Mouse (Mus musculus) small intestine, adult 10 weeks (tissue): ENCODE results near the gene Caskin2. TPM values are rescaled to one million over a fixed set of nuclear protein-coding genes. Genes with fewer than 3 reads are reported as not detected.

ENCODE experiments used
- polyA plus RNA-seq: library from polyadenylated mRNA; stranded (reverse); fragments of 350-450 nt; fragmentation: Illumina TruSeq; extraction: RNeasy Lipid Tissue Mini Kit (QIAGEN cat#74804); gene quantifications from one replicate; pipeline ENCODE4 v1.2.3, GENCODE M21; 2014; ENCODE audit warnings: low replicate concordance

Gene Caskin2
- polyA plus RNA-seq = 0.26 TPM

DNA sequence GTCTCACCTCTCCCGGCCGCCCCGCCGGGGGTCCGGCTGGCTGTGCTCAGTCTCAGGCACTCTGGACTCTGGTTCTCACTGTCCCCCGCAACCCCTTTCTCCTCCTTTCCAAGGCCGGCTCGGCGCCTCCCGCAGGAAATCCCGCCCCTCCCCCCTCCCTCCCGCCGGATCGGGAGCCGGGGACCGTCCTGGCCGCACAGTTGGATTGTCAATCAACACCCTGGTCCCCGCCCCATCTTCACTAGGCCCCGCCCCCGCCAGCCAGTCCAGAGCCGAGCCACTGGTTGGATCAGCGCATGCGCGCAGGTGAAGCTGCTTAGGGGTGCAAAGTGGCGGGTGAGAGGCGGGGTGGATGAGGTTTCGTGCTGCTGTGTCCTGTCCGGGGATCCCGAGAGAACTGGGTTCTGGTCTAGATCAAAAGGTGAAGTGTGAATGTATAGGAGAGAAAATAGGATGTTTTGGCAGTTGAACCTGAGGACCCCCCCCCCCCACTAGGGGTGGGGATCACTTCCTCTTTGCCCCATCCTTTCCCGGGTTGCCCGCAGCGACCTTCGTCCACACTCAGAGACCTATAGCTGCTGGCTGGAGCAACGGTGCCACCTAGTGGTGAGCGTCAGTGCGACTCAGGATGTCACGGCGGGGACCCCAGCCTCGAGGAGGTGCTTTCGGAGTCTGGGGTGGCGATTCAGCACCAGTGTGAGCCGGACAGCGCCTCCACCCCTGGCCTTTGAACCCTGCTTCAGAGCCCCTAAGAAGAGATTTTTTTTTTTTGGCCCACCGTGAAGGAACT, at the start of gene Caskin2:
Gene Caskin2 (minus strand): TSS at position 133 of the 790 bp plus-strand sequence.

DNA sequence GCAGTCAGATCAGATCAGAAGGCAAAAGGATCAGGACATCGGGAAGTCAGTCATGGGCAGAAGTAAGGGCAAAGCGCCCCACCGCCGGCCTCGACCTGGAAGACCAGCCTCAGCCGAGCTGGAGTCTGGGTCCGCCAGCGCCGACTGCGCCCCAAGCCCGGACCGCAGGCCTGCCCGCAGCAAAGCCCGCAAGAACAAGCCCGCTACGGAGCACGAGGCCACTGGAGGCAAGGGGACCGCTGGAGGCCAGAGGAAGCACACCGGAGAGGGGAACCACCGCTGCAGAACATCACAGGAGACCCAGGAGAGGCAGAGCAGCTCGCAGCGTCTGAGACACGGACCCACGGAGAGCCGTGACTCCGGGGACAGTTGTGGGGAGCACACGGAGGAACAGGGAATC, 44.9 kb upstream of the Caskin2 start, which contains the start of gene Myo15b:
Gene Myo15b (plus strand): TSS at position 53 of the 400 bp plus-strand sequence.

DNA sequence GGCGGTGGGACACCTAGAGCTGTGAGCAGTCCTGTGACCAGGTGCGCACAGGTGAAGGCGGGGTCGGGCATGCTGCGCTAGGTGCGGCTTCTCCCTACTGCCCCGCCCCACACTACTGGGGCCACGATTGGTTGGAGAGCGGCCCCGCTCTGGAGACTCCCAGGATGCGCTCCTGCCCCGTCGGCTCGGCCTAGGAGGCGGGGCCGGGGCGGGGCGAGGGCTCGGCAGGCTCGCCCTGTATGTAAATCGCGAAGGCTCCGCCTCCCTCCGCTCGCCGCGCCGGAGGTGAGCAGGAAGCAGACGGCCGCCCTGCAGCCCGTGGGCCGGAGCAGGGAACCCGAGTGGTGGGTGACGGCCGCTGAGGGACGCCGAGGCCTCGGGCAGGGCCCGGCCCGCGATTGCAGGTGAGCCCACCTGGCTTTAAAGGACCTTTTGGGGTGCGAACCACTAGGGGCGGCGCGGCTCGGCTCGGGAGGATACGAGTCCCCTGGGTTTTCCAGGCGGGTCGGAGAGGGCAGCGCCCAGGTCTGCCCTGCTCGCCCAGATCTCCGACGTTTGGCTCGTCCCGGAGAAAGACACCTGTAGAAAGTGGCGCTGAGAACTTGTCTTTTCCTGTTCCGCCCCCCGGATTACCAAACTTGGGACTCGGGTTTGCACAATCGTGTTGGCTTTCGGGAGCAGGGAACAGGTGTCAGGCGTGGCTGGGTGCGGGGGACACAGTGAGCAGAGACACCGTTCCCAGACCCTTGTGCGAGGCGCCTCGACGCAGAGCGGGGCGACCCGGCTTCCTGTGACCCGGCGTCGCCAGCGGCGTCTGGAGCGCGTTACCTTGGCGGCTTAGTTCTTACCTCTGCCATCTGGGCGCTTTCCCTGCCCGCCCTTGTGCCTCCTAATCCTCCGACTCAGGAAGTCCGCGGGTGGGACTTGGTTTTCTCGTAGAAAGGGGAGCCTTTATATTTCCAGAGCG, 10.6 kb upstream of the Caskin2 start, which contains the start of gene Llgl2:
Gene Llgl2 (plus strand): TSS at position 276 of the 967 bp plus-strand sequence.

DNA sequence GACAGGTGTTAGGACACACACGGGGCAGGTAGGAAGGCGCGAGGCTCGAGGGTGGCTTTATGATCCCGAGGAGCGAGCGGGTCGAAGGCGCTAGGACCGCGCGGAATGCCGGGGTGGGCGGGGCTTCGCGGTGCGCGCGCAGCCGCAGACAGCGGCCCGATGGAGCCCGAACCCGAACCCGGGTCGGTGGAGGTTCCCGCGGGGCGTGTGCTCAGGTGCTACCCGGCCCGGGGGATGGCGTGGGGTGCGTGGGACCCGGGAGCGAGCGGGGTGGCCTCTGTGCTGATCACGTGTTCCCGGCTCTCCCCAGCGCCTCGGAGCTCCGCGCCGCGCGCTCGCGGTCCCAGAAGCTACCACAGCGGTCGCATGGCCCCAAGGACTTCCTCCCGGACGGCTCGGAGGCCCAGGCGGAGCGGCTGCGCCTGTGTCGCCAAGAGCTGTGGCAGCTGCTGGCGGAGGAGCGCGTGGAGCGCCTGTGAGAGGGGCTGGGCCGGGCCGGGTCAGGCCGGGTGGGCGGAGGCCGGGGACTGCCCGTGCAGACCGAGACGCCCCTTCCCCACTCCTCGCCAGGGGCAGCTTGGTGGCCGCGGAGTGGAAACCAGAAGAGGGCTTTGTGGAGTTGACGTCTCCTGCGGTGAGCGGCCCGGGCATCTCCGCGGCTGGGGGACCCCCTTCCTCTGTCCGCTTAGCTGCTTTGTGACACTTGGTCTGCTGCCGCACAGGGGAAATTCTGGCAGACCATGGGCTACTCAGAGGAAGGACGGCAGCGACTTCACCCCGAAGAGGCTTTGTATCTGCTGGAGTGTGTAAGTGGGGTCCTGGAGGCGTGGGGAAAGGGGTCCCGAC, 1.4 kb upstream of the Caskin2 start, which contains the start of gene Tsen54:
Gene Tsen54 (plus strand): TSS at position 120 of the 846 bp plus-strand sequence.

DNA sequence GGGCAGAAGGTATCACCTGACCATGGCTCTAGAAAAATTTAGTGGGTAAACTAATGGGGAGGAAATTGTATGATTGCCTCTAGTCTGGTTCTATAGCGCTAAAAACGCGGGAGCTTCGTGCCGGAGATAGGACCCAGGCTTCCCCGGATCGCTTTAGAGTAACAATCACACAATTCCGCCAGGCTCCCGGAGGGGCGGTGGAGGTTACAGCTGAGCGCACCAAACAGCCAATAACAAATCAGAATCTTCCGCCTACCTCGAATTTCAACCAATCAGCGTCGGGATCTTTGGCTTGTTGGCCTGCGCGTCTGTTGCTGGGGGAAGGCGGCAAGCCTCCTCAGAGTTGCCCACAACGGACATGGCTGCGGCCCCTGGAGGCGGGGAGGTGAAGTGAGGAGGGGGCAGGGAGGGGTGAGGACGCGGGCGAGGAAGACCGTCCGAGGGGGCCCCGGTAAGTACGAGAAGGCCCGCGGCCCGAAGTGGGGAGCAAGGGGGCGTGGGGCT, 48.3 kb downstream of the Caskin2 start, which contains the start of gene Tmem94:
Gene Tmem94 (plus strand): TSS at position 331 of the 504 bp plus-strand sequence.

Other genes with a start within 250 kb of the Caskin2 start
- gene Nup85, start 249.2 kb downstream of the Caskin2 start, polyA plus RNA-seq = 15.1 TPM
- gene Mrps7, start 209.7 kb downstream of the Caskin2 start, polyA plus RNA-seq = 2.0 TPM
- gene Gga3, start 209.6 kb downstream of the Caskin2 start, polyA plus RNA-seq = 2.8 TPM
- gene Mif4gd, start 200.7 kb downstream of the Caskin2 start, polyA plus RNA-seq = 16.5 TPM
- gene Slc25a19, start 185.3 kb downstream of the Caskin2 start, polyA plus RNA-seq = 2.2 TPM
- gene Grb2, start 105.0 kb downstream of the Caskin2 start, polyA plus RNA-seq = 83.4 TPM
- gene Tmem94, start 48.2 kb downstream of the Caskin2 start, polyA plus RNA-seq = 0.59 TPM
- gene Tsen54, start 1.1 kb upstream of the Caskin2 start, polyA plus RNA-seq = not detected
- 3.8 TPM for gene Llgl2, start 10.4 kb upstream of the Caskin2 start, polyA plus RNA-seq
- 14.8 TPM for gene Myo15b, start 44.8 kb upstream of the Caskin2 start, polyA plus RNA-seq
- gene Smim5, start 86.3 kb upstream of the Caskin2 start, polyA plus RNA-seq = not detected
- gene Smim6, start 98.4 kb upstream of the Caskin2 start, polyA plus RNA-seq = 1.3 TPM
- gene Sap30bp, start 119.6 kb upstream of the Caskin2 start, polyA plus RNA-seq = 2.9 TPM
- gene Recql5, start 119.8 kb upstream of the Caskin2 start, polyA plus RNA-seq = 1.3 TPM
- 0.26 TPM for gene Itgb4, start 161.1 kb upstream of the Caskin2 start, polyA plus RNA-seq
- gene Galk1, start 199.1 kb upstream of the Caskin2 start, polyA plus RNA-seq = not detected
- gene H3f3b, start 214.3 kb upstream of the Caskin2 start, polyA plus RNA-seq = 1,105 TPM
- gene Unk, start 216.7 kb upstream of the Caskin2 start, polyA plus RNA-seq = 1.2 TPM